Mouse (Mus musculus) megakaryocyte, embryonic 14.5 days (primary cell): ENCODE data around the gene Gpbar1. TPM values are rescaled to one million over a fixed set of nuclear protein-coding genes. Genes with fewer than 3 reads are reported as not detected.

Source experiments
- H3K27me3 ChIP-seq: replicated peaks from 2 replicates; pipeline ENCODE3; 2012; ENCODE audit warnings: inconsistent platforms
- H3K36me3 ChIP-seq: replicated peaks from 2 replicates; pipeline ENCODE3; 2012; ENCODE audit warnings: low read length, inconsistent platforms, mixed read lengths
- H3K4me1 ChIP-seq: 2 replicates; pipeline ENCODE4 v1.6.1; 2012; ENCODE audit warnings: inconsistent platforms
- H3K4me3 ChIP-seq: replicated peaks from 2 replicates; pipeline ENCODE3; 2012; ENCODE audit warnings: moderate library complexity, mild to moderate bottlenecking, inconsistent platforms
- H3K9me3 ChIP-seq: 2 replicates; pipeline ENCODE4 v1.6.1; 2012; ENCODE audit warnings: inconsistent platforms
- FLI1 ChIP-seq: IDR thresholded peaks from 2 replicates; pipeline ENCODE4 v1.6.1; 2012; ENCODE audit warnings: low read length, inconsistent platforms, mixed read lengths
- GATA1 ChIP-seq: IDR thresholded peaks from 3 replicates; pipeline ENCODE4 v1.6.1; 2012; ENCODE audit warnings: mixed read lengths, low read length, inconsistent platforms, borderline replicate concordance
- polyA plus RNA-seq: library from polyadenylated mRNA; stranded (reverse); fragments of >175 nt; gene quantifications from 2 replicates; pipeline ENCODE4 v1.2.3, GENCODE M21; 2012; ENCODE audit warnings: low replicate concordance; ENCODE audit not compliant: insufficient read depth

Gpbar1 gene
- polyA plus RNA-seq, 1 experiment = 0.28 TPM

- Histone ChIP-seq H3K36me3 (peaks cover 64% of the 10 kb centered on the region), H3K4me1 (peaks cover 73% of the 10 kb centered on the region)
Measured at GRCm38 (mm10) chr1:74240832-74241231, 37.5 kb upstream of the Gpbar1 start.

GRCm38 (mm10) chr1:74245525-74245924 is 32.8 kb upstream of the Gpbar1 start:
- peak overlapping the region; percentile 1 for H3K4me3 ChIP-seq
- no peaks in the 10 kb centered on the region for H3K27me3 ChIP-seq
- peaks cover 86% of the 10 kb centered on the region for H3K36me3 ChIP-seq
- TF ChIP-seq GATA1 = no peak
- TF ChIP-seq FLI1 = no peak
- H3K9me3 ChIP-seq = no peaks in the 10 kb centered on the region
- H3K4me1 ChIP-seq = peaks cover 95% of the 10 kb centered on the region

More at GRCm38 (mm10) chr1:74240832-74241231, 37.5 kb upstream of the Gpbar1 start:
- Histone ChIP-seq H3K27me3 (no peaks in the 10 kb centered on the region), H3K9me3 (no peaks in the 10 kb centered on the region), H3K4me3 (peak overlapping the region; percentile 100)
- no peak for TF ChIP-seq FLI1
- TF ChIP-seq GATA1 = no peak

GRCm38 (mm10) chr1:74248799-74249198 is 29.6 kb upstream of the Gpbar1 start:
- H3K9me3 ChIP-seq = no peaks in the 10 kb centered on the region
- peak overlapping the region; percentile 89 for H3K4me3 ChIP-seq
- H3K27me3 ChIP-seq = no peaks in the 10 kb centered on the region
- peaks cover 92% of the 10 kb centered on the region for H3K36me3 ChIP-seq
- no peak; the same call in 1 of the 2 replicates for TF ChIP-seq FLI1
- no peak for TF ChIP-seq GATA1
- H3K4me1 ChIP-seq = peaks cover 94% of the 10 kb centered on the region

GRCm38 (mm10) chr1:74249331-74249980 is 28.9 kb upstream of the Gpbar1 start:
- Histone ChIP-seq H3K4me1 (peaks cover 92% of the 10 kb centered on the region), H3K36me3 (peaks cover 93% of the 10 kb centered on the region), H3K27me3 (no peaks in the 10 kb centered on the region), H3K9me3 (no peaks in the 10 kb centered on the region), H3K4me3 (peak overlapping the region; percentile 89)
- no peak for TF ChIP-seq GATA1
- no peak for TF ChIP-seq FLI1

- H3K4me1 ChIP-seq = peaks cover 89% of the 10 kb centered on the region
- H3K27me3 ChIP-seq = no peaks in the 10 kb centered on the region
- H3K4me3 ChIP-seq = peak overlapping the region; percentile 33
- TF ChIP-seq FLI1 (no peak), GATA1 (no peak)
- peaks cover 94% of the 10 kb centered on the region for H3K36me3 ChIP-seq
- no peaks in the 10 kb centered on the region for H3K9me3 ChIP-seq
Measured at GRCm38 (mm10) chr1:74250096-74250495, 28.3 kb upstream of the Gpbar1 start.

GRCm38 (mm10) chr1:74255704-74256345 is 22.5 kb upstream of the Gpbar1 start:
- H3K27me3 ChIP-seq = no peaks in the 10 kb centered on the region
- peaks cover 75% of the 10 kb centered on the region for H3K4me1 ChIP-seq
- H3K36me3 ChIP-seq = peaks cover 95% of the 10 kb centered on the region
- TF ChIP-seq GATA1 (no peak), FLI1 (no peak)
- no peak overlapping the region for H3K4me3 ChIP-seq
- H3K9me3 ChIP-seq = no peaks in the 10 kb centered on the region

GRCm38 (mm10) chr1:74256782-74257181 is 21.6 kb upstream of the Gpbar1 start:
- peaks cover 70% of the 10 kb centered on the region for H3K4me1 ChIP-seq
- no peak for TF ChIP-seq GATA1
- TF ChIP-seq FLI1 = no peak
- no peaks in the 10 kb centered on the region for H3K27me3 ChIP-seq
- no peaks in the 10 kb centered on the region for H3K9me3 ChIP-seq
- H3K36me3 ChIP-seq = peaks cover 94% of the 10 kb centered on the region
- H3K4me3 ChIP-seq = no peak overlapping the region

GRCm38 (mm10) chr1:74262510-74262909 is 15.8 kb upstream of the Gpbar1 start:
- peaks cover 96% of the 10 kb centered on the region for H3K36me3 ChIP-seq
- no peaks in the 10 kb centered on the region for H3K27me3 ChIP-seq
- H3K9me3 ChIP-seq = no peaks in the 10 kb centered on the region
- peaks cover 53% of the 10 kb centered on the region for H3K4me1 ChIP-seq
- H3K4me3 ChIP-seq = no peak overlapping the region
- TF ChIP-seq GATA1 (no peak), FLI1 (no peak)

GRCm38 (mm10) chr1:74268750-74269149 is 9.6 kb upstream of the Gpbar1 start:
- no peaks in the 10 kb centered on the region for H3K9me3 ChIP-seq
- no peak overlapping the region for H3K4me3 ChIP-seq
- H3K4me1 ChIP-seq = peaks cover 15% of the 10 kb centered on the region
- peaks cover 79% of the 10 kb centered on the region for H3K36me3 ChIP-seq
- no peak for TF ChIP-seq GATA1
- no peak for TF ChIP-seq FLI1
- peaks cover 3% of the 10 kb centered on the region for H3K27me3 ChIP-seq

GRCm38 (mm10) chr1:74271659-74272058 is 6.7 kb upstream of the Gpbar1 start:
- no peak overlapping the region for H3K4me3 ChIP-seq
- H3K36me3 ChIP-seq = peaks cover 50% of the 10 kb centered on the region
- H3K4me1 ChIP-seq = peaks cover 36% of the 10 kb centered on the region
- H3K9me3 ChIP-seq = no peaks in the 10 kb centered on the region
- H3K27me3 ChIP-seq = peaks cover 15% of the 10 kb centered on the region
- TF ChIP-seq FLI1 = no peak
- no peak for TF ChIP-seq GATA1
